Mouse (Mus musculus): Measurements from ENCODE around the gene Slc12a4.

The Slc12a4 gene

GRCm38 (mm10) chr8:105971019-105971720 is 5.3 kb upstream of the Slc12a4 start:
- CTCF ChIA-PET, result no interaction called here

- CTCF ChIA-PET, result no interaction called here
These were observed 3.5 kb upstream of the Slc12a4 start for GRCm38 (mm10) chr8:105969367-105969766.

GRCm38 (mm10) chr8:105966692-105967311 is 905 bp upstream of the Slc12a4 start:
- CTCF ChIA-PET, result no interaction called here

GRCm38 (mm10) chr8:105965266-105965904 is 512 bp downstream of the Slc12a4 start:
- CTCF ChIA-PET, result no interaction called here

GRCm38 (mm10) chr8:105964506-105965265 is 1.2 kb downstream of the Slc12a4 start:
- CTCF ChIA-PET, result interaction anchor here (0.6 kb wide), 1 partner anchor 373 kb away, joined by 3 read pairs; no protein-coding TSS in a partner anchor

GRCm38 (mm10) chr8:105961536-105961935 is 4.4 kb downstream of the Slc12a4 start:
- CTCF ChIA-PET, result no interaction called here

- CTCF ChIA-PET, result no interaction called here
These were observed 4.8 kb downstream of the Slc12a4 start for GRCm38 (mm10) chr8:105961101-105961500.

GRCm38 (mm10) chr8:105959350-105959749 is 6.5 kb downstream of the Slc12a4 start:
- CTCF ChIA-PET, result no interaction called here

GRCm38 (mm10) chr8:105957813-105958212 is 8.1 kb downstream of the Slc12a4 start:
- CTCF ChIA-PET, result interaction anchor here (0.5 to 0.6 kb wide), 2 partner anchors 9 to 402 kb away, joined by 3 to 12 read pairs; no protein-coding TSS in a partner anchor

GRCm38 (mm10) chr8:105956556-105956955 is 9.3 kb downstream of the Slc12a4 start:
- CTCF ChIA-PET, result no interaction called here

GRCm38 (mm10) chr8:105951057-105951659 is 14.7 kb downstream of the Slc12a4 start:
- CTCF ChIA-PET, result interaction anchor here (0.6 kb wide), 1 partner anchor 60 kb away, joined by 3 read pairs; no protein-coding TSS in a partner anchor

GRCm38 (mm10) chr8:105949350-105949749 is 16.5 kb downstream of the Slc12a4 start:
- CTCF ChIA-PET, result interaction anchor here (0.6 kb wide), 1 partner anchor 9 kb away, joined by 12 read pairs; no protein-coding TSS in a partner anchor

GRCm38 (mm10) chr8:105943321-105943739 is 22.6 kb downstream of the Slc12a4 start, which contains the start of gene Lcat:
Gene Lcat, minus strand, starts transcription at chr8:105943382.
- CTCF ChIA-PET, result no interaction called here

GRCm38 (mm10) chr8:105942542-105942941 is 23.4 kb downstream of the Slc12a4 start:
- CTCF ChIA-PET, result no interaction called here

GRCm38 (mm10) chr8:105942026-105942425 is 23.9 kb downstream of the Slc12a4 start:
- CTCF ChIA-PET, result no interaction called here

- CTCF ChIA-PET, result interaction anchor here (0.6 to 0.9 kb wide), 4 partner anchors 29 to 121 kb away, joined by 3 to 21 read pairs (median 5); partner anchors contain the start of gene Nfatc3
These were observed 27.6 kb downstream of the Slc12a4 start, which contains the start of gene Psmb10 for GRCm38 (mm10) chr8:105938306-105938669. Gene Psmb10, minus strand, starts transcription at chr8:105938444.

- CTCF ChIA-PET, result interaction anchor here (0.6 kb wide), 1 partner anchor 751 kb away, joined by 3 read pairs; no protein-coding TSS in a partner anchor
These were observed 28.2 kb downstream of the Slc12a4 start for GRCm38 (mm10) chr8:105937496-105938305.

- CTCF ChIA-PET, result interaction anchor here (0.6 kb wide), 1 partner anchor 752 kb away, joined by 3 read pairs; no protein-coding TSS in a partner anchor
These were observed 28.9 kb downstream of the Slc12a4 start for GRCm38 (mm10) chr8:105936866-105937475.

- CTCF ChIA-PET, result interaction anchor here (0.7 kb wide), 1 partner anchor 312 kb away, joined by 4 read pairs; no protein-coding TSS in a partner anchor
These were observed 29.9 kb downstream of the Slc12a4 start for GRCm38 (mm10) chr8:105935863-105936603.

All from spleen, embryonic (tissue).